Mouse (Mus musculus) embryonic facial prominence, embryonic 11.5 days (tissue): ENCODE data around the gene Adk. TPM values are rescaled to one million over a fixed set of nuclear protein-coding genes. Genes with fewer than 3 reads are reported as not detected.

Experiments used
- ATAC-seq: fragments of 200-750 bp; cut with Nextera tagmentation; replicated peaks from 2 replicates; pipeline ENCODE4 v1.8.0; 2017; ENCODE audit warnings: low read depth; ENCODE audit not compliant: insufficient number of reproducible peaks, low FRiP score, low TSS enrichment
- DNase-seq: peaks from one replicate; pipeline ENCODE4 v3.0.0-alpha.2; 2015; ENCODE audit warnings: low spot score
- H3K27ac ChIP-seq: fragments of 300-500 bp; sonication (generic); replicated peaks from 2 replicates; pipeline ENCODE4 v1.5.1; 2014; ENCODE audit warnings: mild to moderate bottlenecking, low read depth, low read length, control low read depth
- H3K27me3 ChIP-seq: fragments of 300-500 bp; sonication (generic); 2 replicates; pipeline ENCODE4 v1.6.1; 2014; ENCODE audit warnings: mild to moderate bottlenecking, low read length, moderate library complexity, mixed read lengths; ENCODE audit not compliant: control insufficient read depth, insufficient read depth
- H3K36me3 ChIP-seq: fragments of 300-500 bp; sonication (generic); replicated peaks from 2 replicates; pipeline ENCODE4 v1.6.1; 2014; ENCODE audit warnings: low read depth, mild to moderate bottlenecking, low read length, moderate library complexity, mixed read lengths; ENCODE audit not compliant: control insufficient read depth, insufficient read depth
- H3K4me1 ChIP-seq: fragments of 300-500 bp; sonication (generic); 2 replicates; pipeline ENCODE4 v1.6.1; 2014; ENCODE audit warnings: low read length, mixed read lengths; ENCODE audit not compliant: control insufficient read depth, insufficient read depth
- H3K4me2 ChIP-seq: fragments of 300-500 bp; sonication (generic); 2 replicates; pipeline ENCODE4 v1.6.1; 2014; ENCODE audit warnings: low read depth, mild to moderate bottlenecking, control low read depth, low read length, moderate library complexity
- H3K4me3 ChIP-seq: fragments of 300-500 bp; sonication (generic); 2 replicates; pipeline ENCODE4 v1.5.1; 2014; ENCODE audit warnings: low read depth, low read length, control low read depth
- H3K9ac ChIP-seq: fragments of 300-500 bp; sonication (generic); replicated peaks from 2 replicates; pipeline ENCODE4 v1.6.1; 2014; ENCODE audit warnings: mild to moderate bottlenecking, control low read depth, low read length
- H3K9me3 ChIP-seq: fragments of 300-500 bp; sonication (generic); replicated peaks from 2 replicates; pipeline ENCODE4 v1.6.1; 2016; ENCODE audit warnings: mild to moderate bottlenecking, low read length, inconsistent platforms, mixed read lengths; ENCODE audit not compliant: control insufficient read depth
- WGBS: fragments of 180-500 bp; shearing (Covaris S2); extraction: QIAGEN DNeasy Blood & Tissue Kit; methylation state at CpG from one replicate; pipeline ENCODE4 v1.1.7; 2014; 5-methylcytosine and 5-hydroxymethylcytosine counted together
- polyA plus RNA-seq: library from polyadenylated mRNA; unstranded; fragments of >200 nt; fragmentation: Nextera tagmentation; extraction: Ambion mirVana; gene quantifications from 2 replicates; pipeline ENCODE4 v1.2.1, GENCODE M21; 2014

The Adk gene
- polyA plus RNA-seq, 1 experiment from 2014 or later, result 178 TPM

DNA sequence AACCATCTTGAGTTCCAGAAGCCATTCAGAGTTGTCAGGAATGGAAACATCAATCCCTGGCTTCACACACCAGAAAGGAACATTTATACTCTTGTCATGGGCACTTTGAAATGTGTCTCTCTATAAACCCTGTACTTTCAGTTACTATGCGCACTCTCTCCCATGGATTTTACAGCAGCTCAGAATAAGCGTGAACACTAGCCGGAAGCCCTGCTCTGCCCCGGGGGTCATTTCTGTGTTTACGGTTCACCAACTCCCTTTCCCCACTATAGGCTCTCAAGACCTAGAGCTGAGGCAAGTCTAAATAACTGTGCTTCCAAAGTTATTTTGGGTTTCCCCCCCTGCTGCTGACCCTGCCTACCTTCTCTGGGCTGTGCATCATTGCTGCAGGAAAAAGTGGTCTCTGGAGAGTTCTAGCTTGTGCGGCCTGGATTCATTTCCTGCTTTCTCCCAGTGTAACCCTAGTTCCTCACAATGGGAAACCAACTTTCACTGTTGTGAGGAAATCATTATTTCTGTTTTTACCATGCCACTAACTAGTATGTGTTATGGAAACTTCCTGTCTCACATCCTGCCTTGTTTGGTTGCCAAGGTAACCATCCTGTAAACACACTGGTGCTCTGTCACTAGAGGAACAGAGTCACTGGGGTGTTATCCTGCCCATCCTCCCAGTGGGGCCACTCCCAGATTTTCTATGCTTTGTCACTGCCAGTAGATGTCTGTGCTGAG is 20.4 kb upstream of the Adk start:
- H3K4me2 ChIP-seq, result no peak overlapping the region
- no peaks in the 10 kb centered on the region for H3K9me3 ChIP-seq
- no peak overlapping the region for H3K9ac ChIP-seq
- DNase-seq (peak; percentile 65), ATAC-seq (no peak)
- 35% methylated on average over 6 of the region's 6 CpGs for WGBS
- H3K4me3 ChIP-seq, result no peak overlapping the region
- H3K4me1 ChIP-seq, result no peaks in the 10 kb centered on the region
- H3K27me3 ChIP-seq, result no peaks in the 10 kb centered on the region
- H3K36me3 ChIP-seq, result peaks cover 3% of the 10 kb centered on the region
- H3K27ac ChIP-seq, result no peak overlapping the region

DNA sequence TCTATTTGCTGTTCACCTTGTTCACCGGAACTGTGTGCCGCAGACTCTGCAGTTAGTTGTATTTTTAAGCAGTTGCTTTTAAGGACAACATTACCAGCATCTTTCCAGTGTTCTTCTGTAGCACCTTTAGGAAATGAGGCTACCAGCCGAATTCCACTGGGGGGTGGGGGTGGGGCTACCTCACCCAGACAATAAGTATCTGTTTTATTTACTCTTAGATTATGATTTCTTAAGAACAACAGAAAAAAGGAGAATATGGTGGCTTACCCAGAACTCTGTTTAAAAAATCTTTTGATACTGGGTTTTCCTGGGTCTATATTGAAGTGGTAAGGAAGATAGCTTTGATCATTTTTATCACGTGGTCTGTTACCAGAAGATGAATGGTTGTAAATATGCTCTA is 18.1 kb upstream of the Adk start:
- ATAC-seq, result no peak
- DNase-seq, result no peak
- H3K36me3 ChIP-seq, result peaks cover 3% of the 10 kb centered on the region
- H3K4me1 ChIP-seq, result no peaks in the 10 kb centered on the region
- H3K9me3 ChIP-seq, result no peaks in the 10 kb centered on the region
- no peak overlapping the region for H3K4me3 ChIP-seq
- H3K27me3 ChIP-seq, result no peaks in the 10 kb centered on the region
- H3K9ac ChIP-seq, result no peak overlapping the region
- WGBS, result 90% methylated on average over 4 of the region's 4 CpGs
- no peak overlapping the region for H3K4me2 ChIP-seq
- H3K27ac ChIP-seq, result no peak overlapping the region

DNA sequence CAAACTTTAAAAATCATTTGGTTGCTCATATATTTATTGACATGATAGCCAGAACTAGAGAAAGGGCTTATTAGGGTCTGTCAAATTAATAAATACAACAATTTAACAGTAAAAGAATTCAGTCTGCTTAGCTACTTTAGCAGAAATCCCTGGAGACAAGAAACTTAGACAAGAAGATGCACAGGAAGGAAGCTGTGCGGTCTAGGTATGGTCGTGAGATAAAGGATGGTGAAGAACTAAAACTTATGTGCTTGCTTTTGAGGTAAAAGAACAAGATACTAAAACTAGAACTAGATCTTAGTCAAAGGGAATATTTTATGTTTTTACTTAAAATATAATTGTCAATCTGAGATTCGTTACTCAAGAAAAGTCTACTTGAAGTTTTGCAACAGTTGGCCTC is 17.6 kb upstream of the Adk start:
- ATAC-seq (no peak), DNase-seq (no peak)
- Histone ChIP-seq H3K9ac (no peak overlapping the region), H3K27me3 (no peaks in the 10 kb centered on the region), H3K9me3 (no peaks in the 10 kb centered on the region), H3K36me3 (peaks cover 3% of the 10 kb centered on the region), H3K4me2 (no peak overlapping the region), H3K27ac (no peak overlapping the region), H3K4me3 (no peak overlapping the region), H3K4me1 (no peaks in the 10 kb centered on the region)
- 91% methylated on average over 3 of the region's 3 CpGs for WGBS

DNA sequence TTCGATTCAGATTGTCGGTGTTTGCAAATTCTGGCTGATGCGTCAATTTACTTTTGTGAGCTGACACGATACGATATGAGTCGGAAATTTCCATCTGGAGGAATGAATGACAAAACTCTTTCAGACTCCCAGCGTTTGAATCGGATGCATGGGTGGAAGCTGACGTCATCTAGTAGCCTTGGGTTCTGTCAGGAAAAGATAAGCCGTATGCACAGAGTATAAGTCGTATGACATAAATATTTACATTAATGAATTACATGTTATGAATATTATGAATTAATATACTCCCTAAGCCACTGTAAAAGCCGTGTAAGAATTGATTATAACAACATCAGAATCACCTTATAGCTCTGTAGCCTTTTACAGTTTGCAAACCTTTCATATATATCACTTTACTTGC is 13.3 kb upstream of the Adk start:
- no peak for ATAC-seq
- 92% methylated on average over 12 of the region's 12 CpGs for WGBS
- no peak for DNase-seq
- Histone ChIP-seq H3K4me2 (no peak overlapping the region), H3K4me3 (no peak overlapping the region), H3K36me3 (peaks cover 3% of the 10 kb centered on the region), H3K4me1 (no peaks in the 10 kb centered on the region), H3K27me3 (no peaks in the 10 kb centered on the region), H3K9ac (no peak overlapping the region), H3K27ac (no peak overlapping the region), H3K9me3 (no peaks in the 10 kb centered on the region)

DNA sequence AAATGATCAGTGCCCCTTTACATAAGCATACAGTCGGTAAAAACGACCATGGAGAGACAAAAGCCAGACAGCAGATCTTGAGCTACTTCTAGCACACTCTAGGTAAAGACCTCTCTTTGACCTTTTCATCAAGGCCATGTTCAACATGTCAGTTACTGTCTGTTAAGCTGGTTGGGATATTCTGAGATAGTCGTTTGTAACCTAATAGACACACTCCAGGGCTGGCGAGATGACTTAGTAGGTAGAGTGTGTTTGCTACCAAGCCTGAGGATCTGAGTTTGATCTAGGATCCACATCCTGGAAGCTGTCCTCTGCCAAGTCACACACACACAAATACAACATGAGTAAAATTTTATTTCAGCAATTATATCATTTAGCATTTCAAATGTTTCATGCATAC is 12.8 kb upstream of the Adk start:
- DNase-seq, result no peak

DNA sequence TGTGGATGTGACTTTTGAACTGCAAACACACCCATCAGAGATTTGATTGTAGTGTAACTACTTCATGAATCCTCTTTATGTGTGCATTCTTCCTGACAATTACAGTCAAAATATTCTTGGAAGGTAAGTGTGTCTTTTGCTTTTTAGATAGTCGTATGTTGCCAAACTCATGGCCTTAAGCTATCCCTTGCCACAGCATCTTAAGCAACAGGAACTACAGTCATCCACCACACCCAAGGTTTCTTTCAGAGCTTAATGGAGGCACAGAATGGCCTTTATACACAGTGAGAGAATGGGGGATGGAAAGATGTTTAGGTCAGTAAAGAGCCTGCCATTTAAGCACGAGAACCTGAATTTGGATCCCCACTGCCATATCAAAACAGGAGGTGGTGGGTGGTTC is 4.5 kb upstream of the Adk start:
- DNase-seq (no peak), ATAC-seq (no peak)
- no peaks in the 10 kb centered on the region for H3K36me3 ChIP-seq
- H3K4me1 ChIP-seq, result no peaks in the 10 kb centered on the region
- no peak overlapping the region for H3K9ac ChIP-seq
- 76% methylated on average over 2 of the region's 2 CpGs for WGBS
- H3K27me3 ChIP-seq, result no peaks in the 10 kb centered on the region
- H3K9me3 ChIP-seq, result no peaks in the 10 kb centered on the region
- H3K4me3 ChIP-seq, result no peak overlapping the region
- no peak overlapping the region for H3K27ac ChIP-seq
- no peak overlapping the region for H3K4me2 ChIP-seq

More for the DNA sequence above, 12.8 kb upstream of the Adk start:
- no peak overlapping the region for H3K4me2 ChIP-seq
- H3K27me3 ChIP-seq, result no peaks in the 10 kb centered on the region
- WGBS, result 86% methylated on average over 4 of the region's 4 CpGs
- H3K4me3 ChIP-seq, result no peak overlapping the region
- H3K36me3 ChIP-seq, result no peaks in the 10 kb centered on the region; the same call in 1 of the 2 replicates
- no peak for ATAC-seq
- H3K4me1 ChIP-seq, result no peaks in the 10 kb centered on the region
- H3K9me3 ChIP-seq, result no peaks in the 10 kb centered on the region
- no peak overlapping the region for H3K9ac ChIP-seq
- no peak overlapping the region for H3K27ac ChIP-seq

DNA sequence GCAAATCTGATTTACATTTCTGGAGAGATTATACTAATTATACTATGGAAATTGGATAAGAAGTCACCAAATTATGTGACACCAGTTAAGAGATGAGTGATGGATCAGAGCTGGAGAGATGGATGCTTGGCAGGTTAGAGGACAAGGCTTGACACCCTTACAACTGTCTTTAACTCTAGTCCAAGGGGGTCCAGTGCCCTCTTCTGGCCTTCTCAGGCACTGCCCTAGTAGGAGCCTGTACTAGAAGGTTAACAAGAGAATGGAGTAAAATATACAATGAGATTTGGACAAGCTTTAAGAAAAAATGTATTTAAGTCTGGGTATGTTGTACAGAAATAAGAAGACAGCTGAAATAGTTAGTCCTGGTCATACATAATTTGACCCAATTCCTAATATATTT is 3.5 kb upstream of the Adk start:
- no peak overlapping the region for H3K27ac ChIP-seq
- H3K9me3 ChIP-seq, result no peaks in the 10 kb centered on the region
- no peak overlapping the region for H3K4me3 ChIP-seq
- H3K27me3 ChIP-seq, result no peaks in the 10 kb centered on the region
- H3K4me1 ChIP-seq, result no peaks in the 10 kb centered on the region
- DNase-seq (peak; percentile 43), ATAC-seq (no peak)
- no peaks in the 10 kb centered on the region for H3K36me3 ChIP-seq
- H3K4me2 ChIP-seq, result no peak overlapping the region
- H3K9ac ChIP-seq, result no peak overlapping the region

DNA sequence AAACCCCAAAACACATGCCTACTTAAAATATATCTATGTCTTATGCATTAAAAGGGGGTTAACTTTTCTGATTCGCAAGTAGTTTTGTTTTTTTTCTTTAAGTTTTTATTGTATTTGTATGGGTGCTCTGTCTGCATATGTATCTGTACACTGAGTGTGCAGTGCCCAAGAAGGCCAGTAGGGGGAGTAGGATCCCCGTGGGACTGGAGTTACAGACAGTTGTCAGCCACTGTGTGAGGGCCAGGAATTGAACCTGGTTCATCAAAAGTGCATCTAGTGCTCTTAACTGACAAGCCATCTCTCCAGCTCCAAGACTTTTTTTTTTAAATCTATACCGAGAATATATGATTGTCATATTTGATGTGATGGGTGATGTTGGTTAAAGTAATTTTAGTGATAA is 1.6 kb upstream of the Adk start:
- ATAC-seq (no peak), DNase-seq (peak; percentile 42)
- H3K4me1 ChIP-seq, result no peaks in the 10 kb centered on the region
- no peaks in the 10 kb centered on the region for H3K27me3 ChIP-seq
- no peaks in the 10 kb centered on the region for H3K36me3 ChIP-seq
- 76% methylated on average over 3 of the region's 3 CpGs for WGBS
- no peak overlapping the region for H3K4me3 ChIP-seq
- H3K27ac ChIP-seq, result no peak overlapping the region
- no peaks in the 10 kb centered on the region for H3K9me3 ChIP-seq
- H3K4me2 ChIP-seq, result no peak overlapping the region
- no peak overlapping the region for H3K9ac ChIP-seq
